ENCODE assay signal across 22 mouse cellular contexts in the genomic region with DNA sequence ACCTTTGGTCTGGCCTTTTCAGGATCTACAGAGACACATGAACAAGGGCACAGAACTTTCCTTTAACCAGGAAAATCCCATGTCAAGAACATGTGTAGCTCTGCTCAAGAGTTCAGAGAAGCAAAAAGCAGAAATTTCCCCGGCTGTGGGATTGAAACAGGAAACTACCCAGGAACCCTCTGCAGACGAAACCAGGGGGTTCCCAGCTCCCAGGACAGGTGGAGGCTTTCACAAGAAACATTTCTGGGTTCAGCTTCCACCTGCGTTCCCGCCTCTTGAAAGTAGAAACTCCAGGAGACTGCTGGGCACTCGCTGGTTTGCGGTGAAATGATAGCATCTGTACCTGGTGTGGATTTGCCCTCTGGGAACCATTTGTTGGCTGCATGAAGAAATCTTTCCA. TPM values are rescaled to one million over a fixed set of nuclear protein-coding genes. Genes with fewer than 3 reads are reported as not detected.
"Had no signal": no experiment of that assay in that cellular context is flagged by ENCODE, and none has a peak within 500 bp of the region (broad histone marks: within the 10 kb centered on the region; RNA-seq: fewer than 3 reads in every experiment).

No protein-coding gene starts in this region.

- H3K27me3 ChIP-seq: kidney, embryonic 15.5 days; liver, embryonic 13.5 days; midbrain, embryonic 12.5 days; midbrain, embryonic 15.5 days; neural tube, embryonic 13.5 days; stomach, embryonic 15.5 days had no signal

- H3K27ac ChIP-seq: kidney, embryonic 15.5 days; liver, embryonic 13.5 days; macrophage; midbrain, embryonic 12.5 days; midbrain, embryonic 15.5 days; neural tube, embryonic 13.5 days; stomach, embryonic 15.5 days had no signal

- DNase-seq: kidney, adult 8-10 months; kidney, postnatal 10 days; kidney, postnatal 36 days; layer of hippocampus, postnatal 36 days; liver, embryonic 13.5 days; lung, embryonic 14.5 days; retina, postnatal 1 day; right cerebral cortex, postnatal 25 days; thymus, postnatal 25 days had no signal

- H3K4me1 ChIP-seq: midbrain, embryonic 12.5 days; midbrain, embryonic 15.5 days; neural tube, embryonic 13.5 days; stomach, embryonic 15.5 days had no signal

- H3K36me3 ChIP-seq: kidney, embryonic 15.5 days; liver, embryonic 13.5 days; midbrain, embryonic 12.5 days; midbrain, embryonic 15.5 days; neural tube, embryonic 13.5 days; stomach, embryonic 15.5 days had no signal

- H3K4me3 ChIP-seq: kidney, embryonic 15.5 days; liver, embryonic 13.5 days; midbrain, embryonic 12.5 days; midbrain, embryonic 15.5 days; neural tube, embryonic 13.5 days; stomach, embryonic 15.5 days had no signal

RNA-seq across cellular contexts. Expression of gene Timm8a2, which starts 22.4 kb away (rescaled TPM):
- total RNA-seq: layer of hippocampus, adult 8-10 months; layer of hippocampus, postnatal 10 days; left cerebral cortex, postnatal 36 days; liver, adult 2 months had no signal
- polyA plus RNA-seq: kidney, embryonic 15.5 days; limb, embryonic 11.5 days; liver, adult 2 months; liver, embryonic 13.5 days; liver, embryonic 16.5 days; lung, embryonic 14.5 days; lung, postnatal 0 days; macrophage; midbrain, embryonic 12.5 days; midbrain, embryonic 15.5 days; neural tube, embryonic 13.5 days; stomach, embryonic 15.5 days had no signal
